Mouse (Mus musculus): ENCODE results near the gene Gm11077. TPM values are rescaled to one million over a fixed set of nuclear protein-coding genes. Genes with fewer than 3 reads are reported as not detected.

Gene Gm11077
- polyA plus RNA-seq, 1 experiment from 2014 or later: not detected

DNA sequence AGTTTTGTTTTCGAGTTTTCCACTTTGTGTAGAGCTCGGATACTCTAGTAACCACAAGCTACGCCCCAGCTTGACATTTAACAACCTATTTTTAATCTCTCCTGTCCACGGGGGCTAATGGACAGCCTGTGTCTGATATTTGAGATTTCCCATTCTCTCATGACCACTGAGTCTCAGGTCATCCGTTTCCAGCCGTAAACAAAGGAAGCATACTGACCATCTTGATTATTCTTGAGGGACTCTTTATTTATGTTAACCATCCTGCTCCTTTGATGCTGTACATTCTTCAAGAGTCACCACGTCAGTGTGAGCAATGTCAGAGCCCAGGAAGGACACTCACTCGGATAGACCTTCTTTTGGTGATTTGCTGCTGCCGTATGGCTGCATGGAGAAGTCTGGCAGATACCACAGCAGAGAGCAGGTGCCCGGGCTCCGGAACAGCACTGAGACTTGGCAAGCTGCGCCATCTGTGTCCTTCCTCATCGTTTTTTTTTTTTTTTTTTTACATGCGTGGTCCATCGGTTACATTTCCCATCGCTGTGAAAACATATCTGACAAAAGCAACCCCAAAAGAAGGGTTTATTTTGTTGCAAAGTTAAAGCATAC is 70.5 kb downstream of the Gm11077 start:
- Histone ChIP-seq H3K27me3 (no peaks in the 10 kb centered on the region), H3K9me3 (no peaks in the 10 kb centered on the region), H3K4me2 (no peak overlapping the region), H3K9ac (no peak overlapping the region), H3K4me3 (no peak overlapping the region), H3K27ac (no peak overlapping the region), H3K36me3 (no peaks in the 10 kb centered on the region), H3K4me1 (no peaks in the 10 kb centered on the region)
- 62% methylated on average over 16 of the region's 16 CpGs for WGBS
- ATAC-seq (ENCODE audit: borderline replicate concordance, extremely low read depth, low FRiP score, low TSS enrichment): 0 out of 2 replicates have a peak, but pooled peaks have one; percentile 31

DNA sequence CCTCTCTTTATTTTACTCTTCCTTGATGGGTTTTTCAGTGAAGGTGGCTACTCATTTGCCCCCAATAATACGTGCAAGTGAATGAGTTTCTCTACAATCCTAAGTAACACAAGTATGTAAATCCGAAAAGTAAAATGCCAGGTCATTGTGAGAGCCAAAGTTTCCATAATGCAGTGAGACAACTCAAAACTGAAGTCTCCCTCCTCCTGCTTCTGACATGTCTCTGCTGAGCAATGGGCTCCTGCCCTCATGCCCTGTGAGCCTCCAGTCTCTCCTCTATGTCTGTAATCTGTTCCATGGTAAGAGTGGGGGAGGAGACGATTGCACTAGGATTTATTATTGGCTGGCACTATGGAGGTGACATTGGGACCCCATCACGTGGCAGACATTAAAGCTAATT is 71.5 kb downstream of the Gm11077 start:
- no peak overlapping the region for H3K27ac ChIP-seq
- H3K4me1 ChIP-seq: no peaks in the 10 kb centered on the region
- H3K27me3 ChIP-seq: no peaks in the 10 kb centered on the region
- 87% methylated on average over 4 of the region's 4 CpGs for WGBS
- no peak overlapping the region for H3K4me3 ChIP-seq
- no peak overlapping the region for H3K9ac ChIP-seq
- no peak for ATAC-seq (ENCODE audit: borderline replicate concordance, extremely low read depth, low FRiP score, low TSS enrichment)
- H3K36me3 ChIP-seq: no peaks in the 10 kb centered on the region
- no peak overlapping the region for H3K4me2 ChIP-seq
- no peaks in the 10 kb centered on the region for H3K9me3 ChIP-seq

Other genes with a start within 250 kb of the Gm11077 start
- 8.6 and 11.5 TPM in 2 replicates for gene Aebp2, start 106.6 kb upstream of the Gm11077 start, polyA plus RNA-seq (2015; fragmentation: Nextera tagmentation; extraction: Ambion mirVana)

Data from lung, embryonic 15.5 days (tissue).